ENCODE assay signal across 8 mouse cellular contexts in genomic region chr2:25180973-25181890, GRCm38 (mm10). TPM values are rescaled to one million over a fixed set of nuclear protein-coding genes. Genes with fewer than 3 reads are reported as not detected.
DNase-seq lines count a peak whose midpoint lies in the region; ATAC-seq lines count a peak whose summit lies in the region.

No protein-coding gene starts in this region.

- ATAC-seq in embryonic facial prominence, embryonic 15.5 days (ENCODE audit: insufficient number of reproducible peaks, low FRiP score, low TSS enrichment, low read depth) = peak; percentile 27
- ATAC-seq in hindbrain, embryonic 15.5 days (ENCODE audit: low FRiP score, low read depth) = peak; percentile 46
- peak; percentile 76 for ATAC-seq in liver, embryonic 16.5 days (ENCODE audit: low read depth)
- peak; percentile 42 for ATAC-seq in neural tube, embryonic 13.5 days (ENCODE audit: low read depth)

- H3K4me1 ChIP-seq in embryonic facial prominence, embryonic 15.5 days = peaks cover 64% of the 10 kb centered on the region
- peaks cover 77% of the 10 kb centered on the region for H3K4me1 ChIP-seq in hindbrain, embryonic 15.5 days (replicated peaks)
- H3K4me1 ChIP-seq in liver, embryonic 16.5 days (ENCODE audit: control insufficient read depth, low read depth, low read length) = peaks cover 28% of the 10 kb centered on the region
- H3K4me1 ChIP-seq in neural tube, embryonic 13.5 days (replicated peaks) = peaks cover 93% of the 10 kb centered on the region

- H3K9me3 ChIP-seq in embryonic facial prominence, embryonic 15.5 days (replicated peaks) = no peaks in the 10 kb centered on the region
- H3K9me3 ChIP-seq in hindbrain, embryonic 15.5 days = no peaks in the 10 kb centered on the region
- no peaks in the 10 kb centered on the region for H3K9me3 ChIP-seq in liver, embryonic 16.5 days (replicated peaks; ENCODE audit: control insufficient read depth, low read length)
- no peaks in the 10 kb centered on the region for H3K9me3 ChIP-seq in neural tube, embryonic 13.5 days

- under 1% methylated on average over 100 of the region's 100 CpGs for WGBS in embryonic facial prominence, embryonic 15.5 days
- under 1% methylated on average over 96 of the region's 100 CpGs for WGBS in hindbrain, embryonic 15.5 days
- WGBS in liver, embryonic 16.5 days (ENCODE audit: insufficient replicate concordance) = under 1% methylated on average over 100 of the region's 100 CpGs
- WGBS in neural tube, embryonic 13.5 days = under 1% methylated on average over 100 of the region's 100 CpGs

- peak overlapping the region; percentile 56 for H3K4me3 ChIP-seq in embryonic facial prominence, embryonic 15.5 days (replicated peaks)
- peak overlapping the region; percentile 83 for H3K4me3 ChIP-seq in hindbrain, embryonic 15.5 days
- peak overlapping the region; percentile 70 for H3K4me3 ChIP-seq in liver, embryonic 16.5 days (ENCODE audit: low read depth, low read length)
- H3K4me3 ChIP-seq in neural tube, embryonic 13.5 days = peak overlapping the region; percentile 69

- H3K27me3 ChIP-seq in embryonic facial prominence, embryonic 15.5 days = peaks cover 85% of the 10 kb centered on the region
- no peaks in the 10 kb centered on the region for H3K27me3 ChIP-seq in hindbrain, embryonic 15.5 days
- H3K27me3 ChIP-seq in liver, embryonic 16.5 days (ENCODE audit: control insufficient read depth, insufficient read depth, low read depth, low read length) = peaks cover 60% of the 10 kb centered on the region
- no peaks in the 10 kb centered on the region for H3K27me3 ChIP-seq in neural tube, embryonic 13.5 days

- peak; percentile 40 for DNase-seq in gastrocnemius, postnatal 10 days
- no peak for DNase-seq in gastrocnemius, postnatal 4 days (ENCODE audit: low spot score in 2 of 2)
- DNase-seq in MN1 (ENCODE audit: low spot score) = peak; percentile 67
- peak; percentile 75 for DNase-seq in thymus, postnatal 4 days

- H3K4me2 ChIP-seq in embryonic facial prominence, embryonic 15.5 days (replicated peaks) = peak overlapping the region; percentile 84
- peak overlapping the region; percentile 65 for H3K4me2 ChIP-seq in hindbrain, embryonic 15.5 days
- peak overlapping the region; percentile 97 for H3K4me2 ChIP-seq in liver, embryonic 16.5 days (ENCODE audit: low read depth, low read length)
- H3K4me2 ChIP-seq in neural tube, embryonic 13.5 days = peak overlapping the region; percentile 79

- H3K9ac ChIP-seq in embryonic facial prominence, embryonic 15.5 days = peak overlapping the region; percentile 49
- H3K9ac ChIP-seq in hindbrain, embryonic 15.5 days = peak overlapping the region; percentile 63
- H3K9ac ChIP-seq in liver, embryonic 16.5 days (ENCODE audit: low read depth, low read length) = peak overlapping the region; percentile 62
- peak overlapping the region; percentile 78 for H3K9ac ChIP-seq in neural tube, embryonic 13.5 days

- no peaks in the 10 kb centered on the region for H3K36me3 ChIP-seq in embryonic facial prominence, embryonic 15.5 days
- no peaks in the 10 kb centered on the region for H3K36me3 ChIP-seq in hindbrain, embryonic 15.5 days
- no peaks in the 10 kb centered on the region for H3K36me3 ChIP-seq in liver, embryonic 16.5 days (ENCODE audit: control insufficient read depth, insufficient read depth)
- no peaks in the 10 kb centered on the region for H3K36me3 ChIP-seq in neural tube, embryonic 13.5 days

- H3K27ac ChIP-seq in embryonic facial prominence, embryonic 15.5 days (replicated peaks) = peak overlapping the region; percentile 88
- H3K27ac ChIP-seq in hindbrain, embryonic 15.5 days (replicated peaks) = peak overlapping the region; percentile 85
- peak overlapping the region; percentile 66 for H3K27ac ChIP-seq in liver, embryonic 16.5 days (ENCODE audit: low read length)
- H3K27ac ChIP-seq in neural tube, embryonic 13.5 days (replicated peaks) = peak overlapping the region; percentile 91

RNA-seq across cellular contexts. Expression of gene Nrarp, which starts 0.7 kb away (rescaled TPM):
- total RNA-seq in gastrocnemius, postnatal 10 days (2021) = 10 to 100 TPM; 14.9 to 17.4 TPM
- total RNA-seq in gastrocnemius, postnatal 4 days (2021) = 10 to 100 TPM; 20.8 to 22.5 TPM
- 26.8 and 26.9 TPM in 2 replicates for polyA plus RNA-seq in embryonic facial prominence, embryonic 15.5 days (2015; fragmentation: Nextera tagmentation; extraction: Ambion mirVana)
- 18.9 and 20.2 TPM in 2 replicates for polyA plus RNA-seq in hindbrain, embryonic 15.5 days (2015; fragmentation: Nextera tagmentation; extraction: Ambion mirVana)
- polyA plus RNA-seq in liver, embryonic 16.5 days (2015; fragmentation: Nextera tagmentation; extraction: Ambion mirVana) = 1.1 and 1.3 TPM in 2 replicates
- 25.5 and 27.9 TPM in 2 replicates for polyA plus RNA-seq in neural tube, embryonic 13.5 days (2015; fragmentation: Nextera tagmentation; extraction: Ambion mirVana)

RNA-seq across cellular contexts. Expression of gene Tor4a, which starts 15.5 kb away (rescaled TPM):
- total RNA-seq in gastrocnemius, postnatal 10 days (2021) = 1 to 10 TPM; 1.9 to 2.9 TPM
- 1 to 10 TPM; 2.7 to 2.9 TPM for total RNA-seq in gastrocnemius, postnatal 4 days (2021)
- polyA plus RNA-seq in embryonic facial prominence, embryonic 15.5 days (2015; fragmentation: Nextera tagmentation; extraction: Ambion mirVana) = 9.3 and 10.5 TPM in 2 replicates
- polyA plus RNA-seq in hindbrain, embryonic 15.5 days (2015; fragmentation: Nextera tagmentation; extraction: Ambion mirVana) = 1.9 and 2.3 TPM in 2 replicates
- 6.5 and 6.6 TPM in 2 replicates for polyA plus RNA-seq in liver, embryonic 16.5 days (2015; fragmentation: Nextera tagmentation; extraction: Ambion mirVana)
- 1.2 and 1.4 TPM in 2 replicates for polyA plus RNA-seq in neural tube, embryonic 13.5 days (2015; fragmentation: Nextera tagmentation; extraction: Ambion mirVana)

RNA-seq across cellular contexts. Expression of gene Nelfb, which starts 30.1 kb away (rescaled TPM):
- total RNA-seq in gastrocnemius, postnatal 10 days (2021) = 10 to 100 TPM; 31.1 to 40.5 TPM
- total RNA-seq in gastrocnemius, postnatal 4 days (2021) = 10 to 100 TPM; 43.4 to 47.7 TPM
- 114 and 115 TPM in 2 replicates for polyA plus RNA-seq in embryonic facial prominence, embryonic 15.5 days (2015; fragmentation: Nextera tagmentation; extraction: Ambion mirVana)
- polyA plus RNA-seq in hindbrain, embryonic 15.5 days (2015; fragmentation: Nextera tagmentation; extraction: Ambion mirVana) = 108 and 112 TPM in 2 replicates
- polyA plus RNA-seq in liver, embryonic 16.5 days (2015; fragmentation: Nextera tagmentation; extraction: Ambion mirVana) = 33.9 and 34.9 TPM in 2 replicates
- 95.1 and 99.9 TPM in 2 replicates for polyA plus RNA-seq in neural tube, embryonic 13.5 days (2015; fragmentation: Nextera tagmentation; extraction: Ambion mirVana)

RNA-seq across cellular contexts. Expression of gene Stpg3, which starts 33.2 kb away (rescaled TPM):
- total RNA-seq in gastrocnemius, postnatal 10 days (2021) = not detected
- not detected for total RNA-seq in gastrocnemius, postnatal 4 days (2021)
- not detected in 2 replicates for polyA plus RNA-seq in embryonic facial prominence, embryonic 15.5 days (2015; fragmentation: Nextera tagmentation; extraction: Ambion mirVana)
- not detected in 2 replicates for polyA plus RNA-seq in hindbrain, embryonic 15.5 days (2015; fragmentation: Nextera tagmentation; extraction: Ambion mirVana)
- not detected in 2 replicates for polyA plus RNA-seq in liver, embryonic 16.5 days (2015; fragmentation: Nextera tagmentation; extraction: Ambion mirVana)
- polyA plus RNA-seq in neural tube, embryonic 13.5 days (2015; fragmentation: Nextera tagmentation; extraction: Ambion mirVana) = 0.15 TPM in 1 of 2 replicates, not detected in the other

RNA-seq across cellular contexts. Expression of gene Fam166a, which starts 37.3 kb away (rescaled TPM):
- total RNA-seq in gastrocnemius, postnatal 10 days (2021) = not detected
- under 1 TPM in 1 of 2 experiments, not detected in 1; 0.25 TPM for total RNA-seq in gastrocnemius, postnatal 4 days (2021)
- 0.77 TPM in 1 of 2 replicates, not detected in the other for polyA plus RNA-seq in embryonic facial prominence, embryonic 15.5 days (2015; fragmentation: Nextera tagmentation; extraction: Ambion mirVana)
- polyA plus RNA-seq in hindbrain, embryonic 15.5 days (2015; fragmentation: Nextera tagmentation; extraction: Ambion mirVana) = 0.70 and 0.72 TPM in 2 replicates
- polyA plus RNA-seq in liver, embryonic 16.5 days (2015; fragmentation: Nextera tagmentation; extraction: Ambion mirVana) = not detected in 2 replicates
- 0.89 TPM in 1 of 2 replicates, not detected in the other for polyA plus RNA-seq in neural tube, embryonic 13.5 days (2015; fragmentation: Nextera tagmentation; extraction: Ambion mirVana)

Comparison
In these comparisons a context has a peak if more than half of its experiments do, and no peak if none do; other contexts are left out.
1. DNase-seq: peak in gastrocnemius, postnatal 10 days (single experiment), MN1 (single experiment) and thymus, postnatal 4 days (single experiment); none in gastrocnemius, postnatal 4 days (0 of 2).
2. Peak in every context shown above with its lines, with median percentiles within 50 percentile points of each other: ATAC-seq, H3K27ac ChIP-seq, H3K4me2 ChIP-seq, H3K4me3 ChIP-seq and H3K9ac ChIP-seq.